Mouse (Mus musculus): ENCODE measurements around the gene Kalrn. TPM values are rescaled to one million over a fixed set of nuclear protein-coding genes. Genes with fewer than 3 reads are reported as not detected.
A peak's percentile ranks its signal among the peaks of the same experiment; 100 is the strongest.

Kalrn gene
- total RNA-seq, 2 experiments from 2014 or later: 419 to 451 TPM

DNA sequence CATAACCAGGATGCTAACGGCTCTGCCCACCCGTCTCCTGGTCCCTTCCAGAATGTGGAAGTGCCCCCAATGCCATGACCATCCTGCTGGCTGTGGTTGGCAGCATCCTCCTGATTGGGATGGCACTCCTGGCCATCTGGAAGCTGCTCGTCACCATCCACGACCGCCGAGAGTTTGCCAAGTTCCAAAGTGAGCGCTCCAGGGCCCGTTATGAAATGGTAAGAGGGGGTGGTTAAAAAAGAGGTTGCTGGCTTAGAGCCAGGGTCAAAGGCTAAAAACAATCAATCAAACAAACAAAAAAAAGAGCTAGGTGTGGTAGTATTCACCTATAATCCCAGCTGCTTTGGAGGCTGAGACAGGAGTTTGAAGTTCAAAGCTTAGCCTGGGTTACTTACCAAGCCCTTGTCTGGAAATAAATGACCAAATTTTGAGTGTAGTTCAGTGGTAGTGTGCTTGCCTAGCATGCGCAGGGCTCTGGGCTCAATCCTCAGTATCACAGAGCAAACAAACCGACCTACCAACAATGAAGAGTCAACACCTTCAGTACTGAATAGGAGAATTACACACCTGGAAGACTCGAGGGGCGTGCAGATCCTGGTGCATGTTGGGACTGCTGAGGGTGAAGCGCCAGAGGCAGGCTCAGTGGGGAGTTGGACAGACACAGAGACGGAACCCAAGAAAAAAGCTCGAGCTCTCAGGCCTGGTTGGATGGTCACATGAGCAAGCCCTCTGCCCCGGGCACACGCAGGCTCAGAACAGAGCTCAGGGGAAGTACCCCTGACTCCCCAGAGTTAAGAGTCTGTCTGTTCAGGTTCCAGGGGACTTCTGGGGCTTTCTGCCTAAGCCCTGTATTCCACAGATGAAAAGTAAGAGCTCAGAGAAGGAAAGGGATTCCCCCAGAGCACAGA lies 625.4 kb downstream of the Kalrn start:
- no peak for DNase-seq (ENCODE audit: low spot score in 2 of 2)

DNA sequence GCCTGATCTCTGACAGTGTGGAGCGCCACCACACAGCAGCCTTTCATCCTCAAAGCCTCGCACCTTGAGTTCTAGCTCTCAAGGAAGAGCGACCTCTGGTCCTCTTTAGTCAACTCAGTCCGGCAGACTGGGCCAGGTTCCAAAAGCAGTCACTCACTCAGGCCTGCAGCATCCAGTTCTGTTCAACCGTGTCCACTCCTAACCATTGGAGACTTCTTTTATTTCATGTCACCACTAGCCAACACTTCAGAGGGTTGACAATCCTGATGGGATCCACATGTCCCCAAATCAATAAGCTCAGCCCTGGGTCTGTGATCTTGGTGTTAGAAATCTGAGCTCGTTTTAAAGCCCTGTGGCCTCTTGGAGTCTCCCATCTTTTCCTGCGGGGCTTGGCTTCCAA lies 627.3 kb downstream of the Kalrn start:
- DNase-seq (ENCODE audit: low spot score in 2 of 2): no peak

DNA sequence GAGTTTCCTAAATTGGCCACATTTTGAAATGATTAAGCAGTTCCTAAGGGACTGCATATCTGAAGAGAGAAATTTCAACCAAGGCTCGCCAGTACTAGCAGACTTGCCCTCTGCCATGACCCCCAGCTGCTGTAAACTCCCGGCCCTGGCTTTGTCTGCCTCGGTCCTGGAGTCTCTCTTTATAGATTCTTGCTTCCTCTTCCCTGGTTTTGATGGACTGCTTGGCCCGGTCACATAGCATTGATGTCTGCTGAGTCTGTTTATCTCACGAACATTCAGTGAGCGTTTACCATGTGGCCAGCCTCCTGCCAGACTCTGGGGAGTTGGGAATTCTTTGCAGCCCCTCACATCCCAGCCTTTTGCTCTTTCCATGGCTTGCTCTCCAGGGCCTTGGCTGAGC lies 628.6 kb downstream of the Kalrn start:
- DNase-seq (ENCODE audit: low spot score in 2 of 2): no peak

DNA sequence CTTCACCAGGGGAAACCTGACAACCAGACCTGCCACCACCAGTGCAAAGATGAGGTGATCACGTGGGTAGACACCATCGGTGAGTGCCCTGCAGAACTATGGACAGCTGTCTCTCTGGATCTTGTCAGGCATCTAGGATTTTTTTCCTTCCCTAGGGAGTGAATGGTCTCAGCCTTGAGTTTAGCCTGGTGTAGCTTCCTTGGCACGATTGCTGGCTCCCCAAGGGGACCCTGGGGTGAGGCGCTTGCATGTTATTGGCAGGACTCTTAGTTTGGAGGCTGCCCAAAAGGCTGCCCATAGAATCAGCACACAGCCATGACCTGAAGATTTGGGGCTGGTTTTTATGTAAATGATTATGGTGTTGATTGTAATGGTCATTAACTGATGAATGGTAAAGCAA lies 629.2 kb downstream of the Kalrn start:
- no peak for DNase-seq (ENCODE audit: low spot score in 2 of 2)

DNA sequence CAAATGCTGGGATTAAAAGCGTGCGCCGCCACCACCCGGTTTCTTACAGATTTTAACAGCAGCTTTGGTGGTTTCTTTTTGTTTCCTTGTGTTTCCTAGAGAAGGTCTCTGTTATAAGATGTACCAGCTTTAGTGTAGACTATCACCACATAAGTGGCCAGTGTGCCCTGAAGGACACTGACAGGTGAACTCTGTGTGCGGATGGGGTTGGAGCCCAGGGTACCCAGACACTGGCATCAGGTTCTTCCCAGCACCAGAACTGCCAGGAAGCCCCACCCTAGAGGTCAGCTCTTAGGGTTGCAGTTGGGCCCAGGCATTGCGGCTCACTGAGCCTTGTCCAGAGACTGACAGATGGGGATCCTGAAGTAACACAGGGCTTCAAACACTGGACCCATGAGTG lies 629.9 kb downstream of the Kalrn start:
- no peak for DNase-seq (ENCODE audit: low spot score in 2 of 2)

DNA sequence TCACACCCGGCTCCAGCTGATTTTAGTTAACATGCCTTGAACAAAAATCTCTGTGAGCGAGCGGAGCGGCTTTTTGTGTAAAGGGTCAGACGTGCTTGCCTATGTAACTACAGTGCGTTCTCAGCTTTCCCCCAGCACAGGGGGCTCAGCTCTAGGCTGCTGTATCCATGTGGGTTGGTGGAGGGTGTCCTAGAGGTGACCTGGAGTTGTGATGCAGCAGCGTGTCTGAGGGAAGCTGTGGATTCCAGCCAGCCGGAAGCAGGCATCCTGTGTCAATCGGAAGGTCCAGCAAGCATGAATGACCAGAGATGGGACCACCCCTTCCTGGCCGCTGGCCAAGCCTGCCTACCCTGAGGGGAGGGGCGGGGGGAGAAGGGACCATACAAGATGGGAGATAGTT lies 631.0 kb downstream of the Kalrn start:
- DNase-seq (ENCODE audit: low spot score in 2 of 2): no peak

DNA sequence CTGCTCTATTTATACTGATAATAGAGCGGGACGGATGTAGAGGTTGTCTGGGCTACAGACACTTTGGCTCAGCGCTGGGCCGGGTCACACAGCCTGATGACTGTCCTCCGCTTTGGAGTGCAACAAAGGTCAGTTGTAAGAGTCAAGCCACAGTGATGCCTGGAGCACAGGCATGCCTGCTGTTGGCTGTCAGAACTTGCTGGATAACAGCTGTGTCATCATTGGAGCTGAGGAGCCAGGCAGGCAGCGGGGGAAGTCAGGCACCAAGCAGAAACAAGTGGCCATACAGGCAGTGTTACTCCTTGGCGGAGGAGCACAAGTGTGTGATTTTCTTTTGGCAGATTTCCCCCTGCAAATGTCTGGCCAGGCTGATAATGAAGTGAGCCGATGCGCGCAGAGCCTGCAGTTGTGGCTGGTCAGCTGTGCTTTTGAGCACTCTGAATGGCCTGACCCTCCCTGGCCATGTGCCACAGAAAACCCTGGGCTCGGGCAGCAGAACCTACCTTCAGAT lies 632.0 kb downstream of the Kalrn start:
- peak in 1 of 2 experiments; percentile 64 for DNase-seq (ENCODE audit: low spot score in 2 of 2)

DNA sequence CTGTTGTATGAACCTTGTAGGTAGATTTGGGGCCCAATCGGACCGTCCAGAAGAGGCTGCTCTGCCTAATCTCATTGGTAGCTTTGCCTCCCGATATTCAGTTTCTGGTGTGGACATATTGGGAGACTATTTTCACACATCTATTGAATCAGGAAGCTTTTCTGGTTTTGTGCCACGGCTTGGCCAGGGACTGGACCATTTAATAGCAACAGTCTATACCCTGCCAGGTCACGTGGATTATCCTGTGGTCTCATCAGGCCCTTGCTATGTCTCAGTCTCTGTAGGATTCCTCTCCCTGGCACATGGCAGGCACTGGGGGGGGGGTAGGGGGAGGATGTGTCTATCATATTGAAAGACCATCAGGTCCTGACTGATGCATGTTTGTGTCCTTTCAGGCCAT lies 633.2 kb downstream of the Kalrn start:
- no peak for DNase-seq (ENCODE audit: low spot score in 2 of 2)

DNA sequence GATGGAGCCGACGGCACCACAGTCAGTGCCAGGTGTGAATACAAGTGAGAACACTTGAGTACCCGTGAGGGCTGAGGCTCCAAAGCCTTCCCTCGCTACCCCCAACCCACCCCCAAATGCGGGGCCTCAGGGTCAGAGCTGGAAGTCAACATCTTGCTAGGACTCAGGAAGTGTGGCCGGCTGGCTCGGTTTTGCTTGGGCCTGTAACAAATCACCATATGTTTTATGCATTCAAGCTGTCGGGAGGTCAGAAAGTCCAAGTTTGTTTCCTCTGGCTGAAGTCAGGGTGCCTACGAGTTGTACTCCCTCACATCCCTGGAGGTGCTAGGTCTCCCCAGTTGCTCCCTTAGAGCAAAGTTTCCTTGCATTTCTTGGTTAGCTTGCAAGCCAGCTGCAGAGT lies 633.7 kb downstream of the Kalrn start:
- no peak for DNase-seq (ENCODE audit: low spot score in 2 of 2)

DNA sequence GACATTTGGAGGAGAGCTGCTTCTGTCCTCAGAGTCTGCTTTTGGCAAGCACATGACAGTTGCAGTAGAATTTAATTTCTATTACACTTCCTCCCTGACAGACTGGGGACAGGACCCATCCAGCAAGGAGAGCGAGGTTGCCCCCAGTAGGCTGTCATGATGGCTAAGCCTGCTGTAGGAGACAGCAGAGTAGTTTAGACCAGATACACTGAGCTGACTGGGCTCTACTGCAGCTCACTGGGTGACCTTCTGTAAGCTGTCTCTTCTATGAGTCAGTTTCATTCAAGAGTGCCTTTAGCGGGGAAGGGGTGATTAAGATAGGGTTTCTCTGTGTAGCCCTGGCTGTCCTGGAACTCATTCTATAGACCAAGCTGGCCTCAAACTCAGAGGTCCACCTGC lies 634.2 kb downstream of the Kalrn start:
- no peak for DNase-seq (ENCODE audit: low spot score in 2 of 2)

DNA sequence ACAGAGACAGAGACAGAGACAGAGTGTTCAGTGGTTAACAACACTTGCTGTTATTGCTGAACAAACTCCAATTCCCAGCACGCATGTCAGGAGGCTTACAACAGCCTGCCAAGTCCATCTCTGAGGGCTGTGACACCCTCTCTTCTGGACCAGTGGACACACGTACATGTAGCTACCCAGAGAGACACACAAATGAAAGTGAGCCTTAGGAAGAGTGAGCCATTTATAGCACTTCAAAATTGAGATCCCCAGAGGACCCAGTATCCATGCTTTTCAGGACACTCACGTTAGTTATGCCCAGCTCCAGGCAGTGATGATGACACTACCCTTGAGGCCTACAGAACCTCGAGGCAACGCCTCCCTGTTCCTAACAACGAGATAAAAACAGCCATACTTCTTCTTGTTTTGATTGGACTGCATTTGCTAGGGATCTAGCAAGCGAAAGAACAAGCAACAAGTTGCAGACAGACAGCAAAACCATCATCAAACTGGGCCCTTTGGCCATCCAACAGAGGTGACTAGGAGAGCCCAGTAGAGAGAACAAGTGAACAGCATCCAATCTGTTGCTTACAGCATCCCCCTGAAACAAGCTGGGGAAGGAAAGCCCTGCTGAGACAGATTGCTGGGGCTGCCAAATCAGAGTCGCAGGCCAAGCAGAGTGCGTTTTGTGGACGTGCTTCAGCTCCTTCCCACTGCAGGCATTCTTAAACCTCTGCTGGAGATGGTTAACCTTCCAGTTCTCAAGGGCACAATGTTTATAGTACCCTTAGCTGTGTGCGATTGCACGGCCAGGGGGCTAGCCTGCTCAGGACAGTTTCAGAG lies 634.8 kb downstream of the Kalrn start:
- DNase-seq (ENCODE audit: low spot score in 2 of 2): no peak

DNA sequence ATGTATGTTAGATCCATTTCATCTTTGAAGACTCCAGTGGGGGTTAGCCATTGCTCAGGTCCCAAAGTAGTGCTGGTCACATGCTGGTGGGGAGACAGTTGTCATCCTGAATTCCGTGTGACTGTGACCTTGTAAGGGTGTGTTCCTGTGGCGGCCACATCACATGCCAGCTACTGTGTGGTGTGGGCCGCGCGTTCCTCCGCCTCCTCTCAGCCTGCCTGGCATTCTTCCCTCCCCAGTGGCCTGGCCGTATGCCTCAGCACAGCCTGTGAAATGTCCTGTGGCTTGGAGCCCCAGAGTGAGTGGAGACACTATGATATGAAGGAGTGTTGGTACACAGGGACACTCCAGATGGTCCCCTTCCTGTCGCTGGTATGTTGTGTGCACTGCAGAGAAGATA lies 635.8 kb downstream of the Kalrn start:
- peak in 1 of 2 experiments; percentile 38 for DNase-seq (ENCODE audit: low spot score in 2 of 2)

DNA sequence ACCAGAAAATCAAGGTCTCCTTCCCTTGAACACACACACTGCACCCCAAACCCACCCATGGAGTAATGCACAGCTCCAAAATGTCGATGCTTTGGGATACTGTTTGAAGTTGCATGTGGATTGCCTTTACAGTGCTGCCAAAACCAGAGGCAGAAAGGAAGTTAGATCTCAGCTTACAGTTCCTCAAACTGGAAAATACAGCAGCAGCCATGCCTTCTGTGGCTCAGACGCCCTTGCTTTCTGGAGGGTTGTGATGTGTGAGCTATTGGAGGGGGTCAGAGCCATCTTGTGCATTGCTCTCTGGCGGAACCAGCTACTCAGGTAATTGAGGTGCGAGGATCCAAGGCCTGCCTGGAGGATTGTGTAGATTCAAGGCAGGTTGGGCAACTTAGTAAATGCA lies 636.4 kb downstream of the Kalrn start:
- DNase-seq (ENCODE audit: low spot score in 2 of 2): no peak

DNA sequence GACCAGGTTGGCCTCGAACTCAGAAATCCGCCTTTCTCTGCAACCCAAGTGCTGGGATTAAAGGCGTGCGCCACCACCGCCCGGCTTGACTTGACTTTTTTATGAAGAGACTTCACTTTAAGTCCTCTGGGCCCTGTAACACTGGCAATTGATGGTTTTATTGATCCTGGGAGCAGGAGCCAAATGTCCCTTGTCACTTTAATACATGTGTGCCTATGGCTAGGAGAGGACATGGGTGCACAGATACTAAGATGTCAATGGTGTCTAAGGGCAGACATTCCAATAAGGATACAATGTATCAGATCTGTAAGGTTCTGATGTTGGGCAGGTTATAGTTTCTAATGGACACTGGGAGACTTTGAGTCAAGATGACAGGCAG lies 637.9 kb downstream of the Kalrn start:
- DNase-seq (ENCODE audit: low spot score in 2 of 2): no peak

DNA sequence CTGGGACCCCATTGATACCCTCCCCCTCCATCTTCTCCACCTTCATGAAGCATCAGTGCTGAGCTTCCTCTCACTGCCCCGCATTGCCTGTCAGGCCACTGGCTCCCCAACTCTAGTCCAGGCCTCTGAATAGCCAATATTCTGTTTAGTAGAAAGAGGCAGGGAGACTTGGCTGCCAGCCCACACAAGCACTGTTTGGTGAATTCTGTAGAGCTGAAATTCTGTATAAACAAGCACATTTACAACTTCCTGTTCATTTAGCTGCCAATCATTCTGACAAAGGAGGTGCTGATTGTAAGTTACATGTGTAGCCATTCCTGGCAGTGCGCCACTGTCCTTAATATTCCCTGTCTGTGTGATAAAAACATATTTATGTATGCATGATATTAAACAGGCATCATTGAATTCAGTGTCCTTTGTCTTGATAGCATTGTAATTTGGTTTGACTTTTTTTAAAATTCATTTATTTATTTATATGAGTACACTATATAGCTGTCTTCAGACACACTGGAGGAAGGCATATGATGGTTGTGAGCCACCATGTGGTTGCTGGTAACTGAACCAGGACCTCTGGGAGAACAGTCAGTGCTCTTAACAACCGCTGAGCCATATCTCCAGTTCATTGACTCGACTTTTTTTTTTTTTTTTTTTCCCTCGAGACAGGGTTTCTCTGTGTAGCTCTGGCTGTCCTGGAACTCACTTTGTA lies 638.5 kb downstream of the Kalrn start:
- DNase-seq (ENCODE audit: low spot score in 2 of 2): peak; percentile 43 to 51

DNA sequence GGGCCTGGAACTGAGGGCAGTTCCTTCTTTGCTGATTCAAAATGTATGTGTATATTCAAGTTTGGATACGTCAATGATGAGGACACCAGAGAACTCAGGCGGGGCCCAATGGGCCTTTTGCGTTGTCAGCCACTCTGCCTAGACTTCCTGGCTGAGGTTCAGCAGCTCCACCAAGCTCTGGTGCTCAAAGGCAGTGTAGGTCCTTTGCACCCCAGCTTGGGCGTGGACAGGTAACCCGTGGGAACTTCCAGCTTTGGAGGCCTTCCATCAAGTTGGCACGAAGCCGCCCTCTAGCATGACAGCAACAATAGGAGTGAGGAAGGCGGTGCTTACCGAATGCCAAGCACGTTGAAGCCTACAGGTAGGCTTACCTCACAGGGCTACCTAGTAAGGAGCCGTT lies 639.9 kb downstream of the Kalrn start:
- no peak for DNase-seq (ENCODE audit: low spot score in 2 of 2)

DNA sequence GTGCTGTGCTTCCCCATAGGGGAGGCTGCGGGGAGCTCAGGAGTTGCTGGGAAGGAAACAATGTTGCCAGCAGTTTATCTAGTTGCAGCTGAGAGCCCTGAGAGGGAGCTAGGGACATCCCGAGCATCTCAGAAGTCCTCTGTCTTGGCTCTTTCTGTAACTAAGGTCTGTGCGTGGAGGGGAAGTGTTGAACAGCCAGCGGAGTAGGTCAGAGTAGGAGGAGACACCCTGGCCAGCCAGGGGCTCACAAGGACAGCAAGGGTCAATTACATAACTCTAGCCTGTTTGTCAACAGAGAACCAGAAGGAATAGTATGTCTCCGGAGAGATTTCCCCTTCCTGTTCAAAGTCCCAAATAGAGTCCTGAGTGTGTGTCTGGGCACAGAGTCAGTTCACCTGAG lies 641.2 kb downstream of the Kalrn start:
- no peak for DNase-seq (ENCODE audit: low spot score in 2 of 2)

DNA sequence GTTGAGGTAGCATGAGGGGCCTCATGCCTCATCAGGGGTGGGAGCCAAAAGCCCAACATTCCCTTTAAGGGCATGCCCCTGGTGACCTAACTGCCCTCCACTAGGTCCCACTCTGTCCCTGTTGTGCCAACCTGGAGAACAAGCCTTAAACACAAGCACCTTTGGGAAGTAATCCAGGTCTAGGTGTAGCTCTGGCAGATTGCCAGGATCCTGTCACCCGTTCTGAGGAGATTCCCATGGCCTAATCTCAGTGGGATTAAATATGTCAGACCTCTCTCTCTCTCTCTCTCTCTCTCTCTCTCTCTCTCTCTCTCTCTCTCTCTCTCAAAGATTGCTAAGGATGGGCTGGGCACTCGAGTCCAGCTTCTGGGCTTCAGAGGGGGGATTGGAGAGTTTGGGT lies 641.6 kb downstream of the Kalrn start:
- DNase-seq (ENCODE audit: low spot score in 2 of 2): no peak

DNA sequence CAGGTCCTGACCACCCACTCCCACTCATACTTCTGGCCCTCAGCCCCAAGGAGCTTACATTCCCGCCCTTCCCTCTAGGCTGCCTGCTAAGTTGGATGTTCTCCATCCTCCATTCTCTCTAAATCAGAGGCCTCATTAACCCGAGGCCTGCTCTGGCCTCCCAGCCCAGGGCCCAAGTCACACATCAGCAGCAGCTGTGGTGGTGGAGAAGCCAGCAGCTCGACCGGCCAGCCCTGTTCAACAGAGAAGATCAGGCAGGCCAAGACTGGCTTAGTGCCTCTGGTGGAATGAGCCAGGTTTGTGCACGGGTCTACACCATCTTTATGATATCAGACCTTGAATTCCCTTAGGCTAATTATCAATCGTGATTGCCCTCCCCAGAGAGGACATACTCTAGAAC lies 642.5 kb downstream of the Kalrn start:
- no peak for DNase-seq (ENCODE audit: low spot score in 2 of 2)

DNA sequence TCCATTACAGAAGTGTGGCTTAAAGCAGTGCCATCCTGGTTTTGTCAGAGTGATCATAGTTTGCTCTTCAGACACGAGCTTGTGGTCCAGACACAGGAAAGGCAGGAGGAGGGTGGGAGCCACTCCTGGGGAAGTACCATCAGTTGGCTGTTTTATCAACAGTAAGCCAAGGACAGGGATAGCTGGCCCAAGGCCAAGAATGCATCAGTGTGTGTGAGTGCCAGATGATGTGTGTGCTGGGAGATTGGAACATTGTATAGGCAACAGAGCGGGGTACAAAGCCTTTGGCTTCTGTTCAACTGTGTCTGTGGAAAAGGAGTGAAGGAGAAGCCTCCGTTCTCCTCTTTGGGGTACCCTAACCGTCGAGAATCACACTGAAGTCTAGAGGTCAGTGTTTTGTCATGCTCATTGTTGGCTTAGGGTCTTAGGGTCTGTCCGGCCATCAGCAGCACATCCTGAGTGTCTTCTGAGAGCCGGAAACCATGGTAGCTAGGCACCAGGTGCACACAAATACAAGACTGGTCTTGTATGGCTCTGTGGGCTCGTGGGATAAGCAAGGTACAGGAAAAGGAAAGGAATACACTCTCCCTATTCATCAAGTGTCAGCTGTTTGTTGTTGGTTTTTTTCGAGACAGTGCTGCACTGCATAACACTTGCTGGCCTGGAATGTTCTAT lies 644.4 kb downstream of the Kalrn start:
- no peak for DNase-seq (ENCODE audit: low spot score in 2 of 2)

DNA sequence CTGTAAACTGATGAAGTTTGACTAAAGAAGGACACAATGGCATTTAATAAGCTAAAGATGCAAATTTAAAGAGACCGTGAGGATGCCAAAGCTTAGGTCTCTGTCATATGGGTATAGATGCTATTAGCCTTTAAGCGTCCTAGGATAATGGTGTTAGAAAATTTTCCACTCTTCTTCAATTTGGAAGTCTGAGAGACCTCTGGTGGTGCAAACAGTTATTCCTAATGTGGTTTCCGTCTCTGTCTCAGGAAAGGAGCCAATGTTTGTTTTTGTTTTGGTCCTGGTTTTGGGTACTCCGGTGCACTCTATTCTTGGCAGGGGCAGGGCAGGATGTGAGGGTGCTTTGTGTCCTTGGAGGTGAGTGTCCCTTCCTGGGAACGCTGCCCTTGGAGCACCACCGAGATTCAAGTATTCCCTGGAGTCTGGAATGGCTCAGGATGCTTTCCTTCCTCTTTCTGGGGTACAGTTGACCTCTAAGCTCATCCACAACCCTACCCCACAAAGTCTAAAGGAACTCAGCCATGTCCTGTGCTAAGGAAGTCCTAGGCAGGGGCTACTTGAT lies 646.0 kb downstream of the Kalrn start:
- no peak for DNase-seq (ENCODE audit: low spot score in 2 of 2)
